Mouse (Mus musculus): ENCODE data around the gene Gng2. TPM values are rescaled to one million over a fixed set of nuclear protein-coding genes. Genes with fewer than 3 reads are reported as not detected.

The Gng2 gene
- polyA plus RNA-seq, 1 experiment from 2014 or later: 152 TPM

DNA sequence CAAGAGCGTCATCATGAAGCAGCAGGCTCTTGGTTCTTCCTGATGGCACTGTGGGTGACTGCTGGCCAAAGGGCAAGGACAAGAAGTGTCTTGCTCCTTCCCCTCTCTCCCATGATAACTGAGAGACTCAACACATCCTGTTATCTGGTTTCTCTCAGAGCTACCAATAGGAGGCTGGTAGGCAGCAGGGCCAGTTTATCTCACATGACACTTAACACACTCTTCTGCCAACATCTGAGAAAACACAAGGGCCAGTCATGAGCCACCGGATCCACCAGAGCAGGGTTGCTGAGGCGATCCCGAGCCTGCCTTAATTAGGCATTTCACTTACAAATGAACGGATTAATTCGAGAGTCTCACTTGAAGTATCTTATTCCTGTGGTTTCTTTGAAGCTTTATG lies 49.5 kb downstream of the Gng2 start:
- no peak overlapping the region for H3K4me2 ChIP-seq
- peaks cover 6% of the 10 kb centered on the region; the same call in 1 of the 2 replicates for H3K9me3 ChIP-seq (ENCODE audit: control insufficient read depth, low read length)
- no peak overlapping the region for H3K4me3 ChIP-seq (ENCODE audit: low read depth, low read length)
- no peaks in the 10 kb centered on the region for H3K27me3 ChIP-seq (ENCODE audit: control insufficient read depth, insufficient read depth, low read length)
- peaks cover 21% of the 10 kb centered on the region for H3K4me1 ChIP-seq (ENCODE audit: control insufficient read depth, insufficient read depth, low read length)
- 19% methylated on average over 6 of the region's 6 CpGs for WGBS
- ATAC-seq (ENCODE audit: low FRiP score) (0 out of 2 replicates have a peak, but pooled peaks have one; percentile 25), DNase-seq (ENCODE audit: low spot score, missing footprints) (no peak)
- H3K36me3 ChIP-seq (ENCODE audit: control insufficient read depth, insufficient read depth, low read length): peaks cover 2% of the 10 kb centered on the region; the same call in 1 of the 2 replicates
- no peak overlapping the region for H3K27ac ChIP-seq (ENCODE audit: low read depth, low read length)
- H3K9ac ChIP-seq (ENCODE audit: low read length): no peak overlapping the region

GRCm38 (mm10) chr14:19927156-19927555 lies 50.3 kb downstream of the Gng2 start:
- DNase-seq (ENCODE audit: low spot score, missing footprints): no peak
- Histone ChIP-seq H3K36me3 (ENCODE audit: control insufficient read depth, insufficient read depth, low read length) (peaks cover 2% of the 10 kb centered on the region; the same call in 1 of the 2 replicates), H3K4me1 (ENCODE audit: control insufficient read depth, insufficient read depth, low read length) (peaks cover 21% of the 10 kb centered on the region), H3K9ac (ENCODE audit: low read length) (no peak overlapping the region), H3K4me3 (ENCODE audit: low read depth, low read length) (no peak overlapping the region), H3K4me2 (no peak overlapping the region), H3K27ac (ENCODE audit: low read depth, low read length) (no peak overlapping the region), H3K9me3 (ENCODE audit: control insufficient read depth, low read length) (peaks cover 6% of the 10 kb centered on the region; the same call in 1 of the 2 replicates), H3K27me3 (ENCODE audit: control insufficient read depth, insufficient read depth, low read length) (no peaks in the 10 kb centered on the region)
- no peak for ATAC-seq (ENCODE audit: low FRiP score)
- WGBS: 72% methylated on average over 2 of the region's 2 CpGs

- no peak overlapping the region for H3K4me2 ChIP-seq
- no peaks in the 10 kb centered on the region for H3K27me3 ChIP-seq (ENCODE audit: control insufficient read depth, insufficient read depth, low read length)
- peaks cover 2% of the 10 kb centered on the region; the same call in 1 of the 2 replicates for H3K36me3 ChIP-seq (ENCODE audit: control insufficient read depth, insufficient read depth, low read length)
- peaks cover 24% of the 10 kb centered on the region for H3K4me1 ChIP-seq (ENCODE audit: control insufficient read depth, insufficient read depth, low read length)
- ATAC-seq (ENCODE audit: low FRiP score) (no peak), DNase-seq (ENCODE audit: low spot score, missing footprints) (no peak)
- peaks cover 6% of the 10 kb centered on the region; the same call in 1 of the 2 replicates for H3K9me3 ChIP-seq (ENCODE audit: control insufficient read depth, low read length)
- H3K4me3 ChIP-seq (ENCODE audit: low read depth, low read length): no peak overlapping the region
- WGBS: 78% methylated on average over 8 of the region's 8 CpGs
- no peak overlapping the region for H3K27ac ChIP-seq (ENCODE audit: low read depth, low read length)
- no peak overlapping the region for H3K9ac ChIP-seq (ENCODE audit: low read length)
Measured at GRCm38 (mm10) chr14:19926312-19926711, 51.1 kb downstream of the Gng2 start.

- H3K36me3 ChIP-seq (ENCODE audit: control insufficient read depth, insufficient read depth, low read length): peaks cover 2% of the 10 kb centered on the region; the same call in 1 of the 2 replicates
- ATAC-seq (ENCODE audit: low FRiP score): no peak
- no peak overlapping the region for H3K4me2 ChIP-seq
- WGBS: 22% methylated on average over 6 of the region's 6 CpGs
- peaks cover 32% of the 10 kb centered on the region for H3K4me1 ChIP-seq (ENCODE audit: control insufficient read depth, insufficient read depth, low read length)
- no peak overlapping the region for H3K9ac ChIP-seq (ENCODE audit: low read length)
- H3K4me3 ChIP-seq (ENCODE audit: low read depth, low read length): no peak overlapping the region
- H3K27me3 ChIP-seq (ENCODE audit: control insufficient read depth, insufficient read depth, low read length): no peaks in the 10 kb centered on the region
- no peak for DNase-seq (ENCODE audit: low spot score, missing footprints)
- peak overlapping the region; percentile 35; the same call in 1 of the 2 replicates for H3K27ac ChIP-seq (ENCODE audit: low read depth, low read length)
- peaks cover 6% of the 10 kb centered on the region; the same call in 1 of the 2 replicates for H3K9me3 ChIP-seq (ENCODE audit: control insufficient read depth, low read length)
Measured at GRCm38 (mm10) chr14:19925157-19925556, 52.3 kb downstream of the Gng2 start.

DNA sequence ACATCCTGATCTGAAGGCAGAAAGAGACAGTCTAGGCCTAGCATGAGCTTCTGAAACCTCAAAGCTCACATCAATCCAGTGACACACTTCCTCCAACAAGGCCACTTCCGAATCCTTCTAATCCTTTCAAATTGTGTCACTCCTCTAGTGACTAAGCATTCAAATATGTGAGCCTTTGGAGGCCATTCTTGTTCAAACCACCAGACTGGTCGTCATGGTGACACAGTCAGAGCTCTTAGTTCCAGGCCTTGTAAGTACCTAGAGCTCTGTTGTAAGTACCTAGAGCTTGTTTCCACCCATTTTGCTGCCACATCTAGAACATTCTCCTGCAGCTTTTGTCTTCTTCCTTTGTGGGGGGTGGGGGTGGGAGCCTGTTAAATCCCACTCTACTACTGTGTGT lies 53.3 kb downstream of the Gng2 start:
- Histone ChIP-seq H3K9ac (ENCODE audit: low read length) (no peak overlapping the region), H3K27me3 (ENCODE audit: control insufficient read depth, insufficient read depth, low read length) (no peaks in the 10 kb centered on the region), H3K4me1 (ENCODE audit: control insufficient read depth, insufficient read depth, low read length) (peaks cover 39% of the 10 kb centered on the region), H3K36me3 (ENCODE audit: control insufficient read depth, insufficient read depth, low read length) (peaks cover 2% of the 10 kb centered on the region; the same call in 1 of the 2 replicates), H3K9me3 (ENCODE audit: control insufficient read depth, low read length) (peaks cover 6% of the 10 kb centered on the region; the same call in 1 of the 2 replicates), H3K4me3 (ENCODE audit: low read depth, low read length) (no peak overlapping the region), H3K27ac (ENCODE audit: low read depth, low read length) (no peak overlapping the region), H3K4me2 (no peak overlapping the region)
- WGBS: 71% methylated on average over 2 of the region's 2 CpGs
- no peak for ATAC-seq (ENCODE audit: low FRiP score)
- DNase-seq (ENCODE audit: low spot score, missing footprints): no peak

DNA sequence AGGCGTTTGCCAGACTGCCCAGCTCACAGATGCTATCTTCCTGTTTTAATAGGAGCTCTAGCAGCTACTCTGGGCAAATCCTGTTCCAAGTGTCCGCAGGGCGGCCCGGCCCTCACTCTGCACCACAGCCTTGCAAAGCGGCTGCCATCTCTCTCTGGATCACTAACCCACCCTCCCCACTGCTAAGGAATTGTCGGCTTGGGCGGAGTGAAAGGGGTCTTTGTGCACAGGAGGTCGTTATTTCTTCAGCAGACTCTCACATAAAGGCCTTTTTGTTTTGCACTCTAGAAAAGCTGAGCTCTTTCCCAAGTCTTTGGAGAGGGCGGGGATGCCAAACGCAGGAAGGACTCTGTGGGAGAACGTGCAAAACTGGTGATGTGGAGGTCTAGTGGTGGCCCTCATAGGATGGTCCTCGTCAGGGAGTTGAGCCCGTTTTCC lies 57.2 kb downstream of the Gng2 start:
- Histone ChIP-seq H3K27ac (ENCODE audit: low read depth, low read length) (peak overlapping the region; percentile 54), H3K4me2 (no peak overlapping the region), H3K9ac (ENCODE audit: low read length) (no peak overlapping the region), H3K36me3 (ENCODE audit: control insufficient read depth, insufficient read depth, low read length) (peaks cover 2% of the 10 kb centered on the region; the same call in 1 of the 2 replicates), H3K4me3 (ENCODE audit: low read depth, low read length) (no peak overlapping the region), H3K9me3 (ENCODE audit: control insufficient read depth, low read length) (peaks cover 6% of the 10 kb centered on the region; the same call in 1 of the 2 replicates), H3K27me3 (ENCODE audit: control insufficient read depth, insufficient read depth, low read length) (no peaks in the 10 kb centered on the region), H3K4me1 (ENCODE audit: control insufficient read depth, insufficient read depth, low read length) (peaks cover 22% of the 10 kb centered on the region)
- DNase-seq (ENCODE audit: low spot score, missing footprints): no peak
- 13% methylated on average over 13 of the region's 13 CpGs for WGBS
- ATAC-seq (ENCODE audit: low FRiP score): peak; percentile 88

DNA sequence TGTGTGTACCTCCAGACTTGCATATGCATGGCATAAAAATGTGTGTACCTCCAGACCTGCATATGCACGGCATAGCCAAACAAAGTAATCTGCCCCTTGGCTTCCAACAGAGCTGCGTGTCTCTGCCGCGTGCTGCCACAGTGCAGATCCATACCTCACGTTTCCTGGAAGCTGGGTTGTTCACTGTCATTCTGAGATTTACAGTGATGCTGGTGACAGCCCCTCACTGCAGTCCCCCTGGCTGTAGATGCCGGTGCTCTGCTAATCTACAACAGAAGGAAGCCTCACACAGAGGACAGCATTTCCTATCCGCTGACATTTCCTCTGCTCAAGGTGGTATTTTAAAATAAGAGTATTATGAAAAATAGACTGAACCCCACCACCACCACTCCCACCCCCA lies 57.6 kb downstream of the Gng2 start:
- no peak overlapping the region for H3K4me3 ChIP-seq (ENCODE audit: low read depth, low read length)
- DNase-seq (ENCODE audit: low spot score, missing footprints) (no peak), ATAC-seq (ENCODE audit: low FRiP score) (peak; percentile 31; the same call in 1 of the 2 replicates)
- H3K4me2 ChIP-seq: no peak overlapping the region
- H3K27ac ChIP-seq (ENCODE audit: low read depth, low read length): peak overlapping the region; percentile 54
- 74% methylated on average over 7 of the region's 7 CpGs for WGBS
- no peaks in the 10 kb centered on the region for H3K27me3 ChIP-seq (ENCODE audit: control insufficient read depth, insufficient read depth, low read length)
- H3K36me3 ChIP-seq (ENCODE audit: control insufficient read depth, insufficient read depth, low read length): peaks cover 2% of the 10 kb centered on the region; the same call in 1 of the 2 replicates
- peaks cover 6% of the 10 kb centered on the region; the same call in 1 of the 2 replicates for H3K9me3 ChIP-seq (ENCODE audit: control insufficient read depth, low read length)
- 0 out of 2 replicates have a peak overlapping the region, but pooled peaks have one; percentile 13 for H3K9ac ChIP-seq (ENCODE audit: low read length)
- H3K4me1 ChIP-seq (ENCODE audit: control insufficient read depth, insufficient read depth, low read length): peaks cover 17% of the 10 kb centered on the region

DNA sequence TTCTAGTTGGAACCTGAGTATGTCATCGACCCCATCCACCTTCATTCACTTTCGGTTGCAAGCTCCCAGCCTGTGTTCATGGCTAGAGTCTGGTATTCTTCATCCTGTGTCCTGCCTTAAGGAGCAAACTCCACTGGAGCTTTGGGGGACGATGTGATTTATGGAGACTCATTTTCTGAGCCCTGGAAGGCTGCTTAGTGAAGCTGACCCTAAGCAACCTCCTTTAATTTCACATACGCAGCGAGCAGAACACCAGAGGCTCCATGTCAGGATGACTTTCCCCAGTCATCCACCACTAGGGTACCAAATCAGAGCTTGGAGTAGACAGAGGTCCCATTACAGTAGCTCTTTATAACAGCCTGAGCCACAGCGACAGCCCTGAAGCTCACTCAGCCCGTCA lies 59.9 kb downstream of the Gng2 start:
- H3K27me3 ChIP-seq (ENCODE audit: control insufficient read depth, insufficient read depth, low read length): no peaks in the 10 kb centered on the region
- H3K4me2 ChIP-seq: no peak overlapping the region
- DNase-seq (ENCODE audit: low spot score, missing footprints): no peak
- no peaks in the 10 kb centered on the region for H3K36me3 ChIP-seq (ENCODE audit: control insufficient read depth, insufficient read depth, low read length)
- no peak overlapping the region for H3K27ac ChIP-seq (ENCODE audit: low read depth, low read length)
- no peak overlapping the region for H3K9ac ChIP-seq (ENCODE audit: low read length)
- H3K9me3 ChIP-seq (ENCODE audit: control insufficient read depth, low read length): no peaks in the 10 kb centered on the region
- 94% methylated on average over 7 of the region's 7 CpGs for WGBS
- ATAC-seq (ENCODE audit: low FRiP score): no peak
- H3K4me1 ChIP-seq (ENCODE audit: control insufficient read depth, insufficient read depth, low read length): peaks cover 17% of the 10 kb centered on the region
- H3K4me3 ChIP-seq (ENCODE audit: low read depth, low read length): no peak overlapping the region

DNA sequence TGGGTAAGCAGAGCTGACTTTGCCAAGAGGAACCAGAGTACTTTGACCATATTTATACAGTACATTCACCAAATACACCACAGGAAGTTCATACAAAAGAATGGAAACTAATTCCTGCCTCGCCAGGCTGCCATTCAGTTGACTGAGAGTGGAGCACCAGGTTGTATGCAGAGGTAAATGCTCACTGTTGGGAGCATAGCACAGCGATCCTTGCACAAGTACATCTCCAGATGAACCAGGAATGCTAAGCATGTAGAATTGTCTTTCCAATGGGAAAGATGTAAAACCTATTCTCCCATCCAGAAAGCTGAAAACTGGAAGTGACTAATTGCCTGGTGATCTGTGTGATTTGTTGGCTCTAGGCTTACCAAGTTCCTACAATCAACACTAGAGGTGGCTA lies 61.1 kb downstream of the Gng2 start:
- no peak overlapping the region for H3K27ac ChIP-seq (ENCODE audit: low read depth, low read length)
- no peak overlapping the region for H3K4me2 ChIP-seq
- H3K9ac ChIP-seq (ENCODE audit: low read length): no peak overlapping the region
- no peaks in the 10 kb centered on the region for H3K36me3 ChIP-seq (ENCODE audit: control insufficient read depth, insufficient read depth, low read length)
- no peak for ATAC-seq (ENCODE audit: low FRiP score)
- H3K9me3 ChIP-seq (ENCODE audit: control insufficient read depth, low read length): no peaks in the 10 kb centered on the region
- no peaks in the 10 kb centered on the region for H3K27me3 ChIP-seq (ENCODE audit: control insufficient read depth, insufficient read depth, low read length)
- 76% methylated on average over 2 of the region's 2 CpGs for WGBS
- no peak for DNase-seq (ENCODE audit: low spot score, missing footprints)
- H3K4me3 ChIP-seq (ENCODE audit: low read depth, low read length): no peak overlapping the region
- peaks cover 15% of the 10 kb centered on the region for H3K4me1 ChIP-seq (ENCODE audit: control insufficient read depth, insufficient read depth, low read length)

Data from midbrain, embryonic 11.5 days (tissue).